ENCODE assay signal across 9 mouse cellular contexts in genomic region chr5:108693872-108694288, GRCm38 (mm10). TPM values are rescaled to one million over a fixed set of nuclear protein-coding genes. Genes with fewer than 3 reads are reported as not detected.
A peak's percentile ranks its signal among the peaks of the same experiment; 100 is the strongest.
DNase-seq lines count a peak whose midpoint lies in the region; ATAC-seq and TF ChIP-seq lines count a peak whose summit lies in the region.
"Had no signal": no experiment of that assay in that cellular context is flagged by ENCODE, and none has a peak within 500 bp of the region (broad histone marks: within the 10 kb centered on the region; RNA-seq: fewer than 3 reads in every experiment).

No protein-coding gene starts in this region.

- H3K36me3 ChIP-seq in erythroblast, embryonic 14.5 days (ENCODE audit: control insufficient read depth), result peaks cover 4% of the 10 kb centered on the region
- no peaks in the 10 kb centered on the region for H3K36me3 ChIP-seq in heart, embryonic 15.5 days
- H3K36me3 ChIP-seq in lung, embryonic 15.5 days, result no peaks in the 10 kb centered on the region

- TF ChIP-seq CTCF in olfactory bulb, adult 2 months (IDR thresholded peaks at IDR 0.05; ENCODE audit: insufficient read depth, low read depth, low read length), result no peak

- ATAC-seq in CD4-positive, CD25-positive, alpha-beta regulatory T cell, adult 4 months, result peak; percentile 91
- ATAC-seq in heart, embryonic 15.5 days (replicated peaks; ENCODE audit: insufficient number of reproducible peaks, insufficient read depth, low FRiP score, low read depth), result peak; percentile 94
- ATAC-seq in lung, embryonic 15.5 days (ENCODE audit: borderline replicate concordance, extremely low read depth, low FRiP score, low TSS enrichment), result peak; percentile 94

- no peaks in the 10 kb centered on the region; the same call in 1 of the 2 replicates for H3K27me3 ChIP-seq in erythroblast, embryonic 14.5 days (ENCODE audit: control insufficient read depth)
- H3K27me3 ChIP-seq in heart, embryonic 15.5 days, result no peaks in the 10 kb centered on the region
- no peaks in the 10 kb centered on the region for H3K27me3 ChIP-seq in lung, embryonic 15.5 days

- peak overlapping the region; percentile 82 for H3K4me3 ChIP-seq in erythroblast, embryonic 14.5 days (replicated peaks)
- peak overlapping the region; percentile 89 for H3K4me3 ChIP-seq in heart, embryonic 15.5 days
- H3K4me3 ChIP-seq in lung, embryonic 15.5 days, result peak overlapping the region; percentile 88
- H3K4me3 ChIP-seq in olfactory bulb, adult 2 months (ENCODE audit: insufficient read depth, low read depth, low read length), result peak overlapping the region; percentile 63

- peak; percentile 95 for DNase-seq in adrenal gland, postnatal 14 days
- DNase-seq in kidney, postnatal 14 days, result peak; percentile 93
- peak; percentile 78 to 79 for DNase-seq in thymus, adult 18-20 months

- H3K9ac ChIP-seq in heart, embryonic 15.5 days, result peak overlapping the region; percentile 92
- H3K9ac ChIP-seq in lung, embryonic 15.5 days, result peak overlapping the region; percentile 82

- H3K4me1 ChIP-seq in erythroblast, embryonic 14.5 days (ENCODE audit: control insufficient read depth), result peaks cover 54% of the 10 kb centered on the region
- peaks cover 45% of the 10 kb centered on the region for H3K4me1 ChIP-seq in heart, embryonic 15.5 days (replicated peaks)
- H3K4me1 ChIP-seq in lung, embryonic 15.5 days, result peaks cover 46% of the 10 kb centered on the region
- H3K4me1 ChIP-seq in olfactory bulb, adult 2 months (ENCODE audit: control insufficient read depth, insufficient read depth, low read length), result peaks cover 12% of the 10 kb centered on the region

- no peaks in the 10 kb centered on the region for H3K9me3 ChIP-seq in erythroblast, embryonic 14.5 days (ENCODE audit: control insufficient read depth, low read length)
- H3K9me3 ChIP-seq in heart, embryonic 15.5 days (replicated peaks), result no peaks in the 10 kb centered on the region
- H3K9me3 ChIP-seq in lung, embryonic 15.5 days, result no peaks in the 10 kb centered on the region

- WGBS in heart, embryonic 15.5 days, result under 1% methylated on average over 28 of the region's 43 CpGs
- WGBS in lung, embryonic 15.5 days, result 0% methylated on average over 31 of the region's 43 CpGs
- 1% methylated on average over 41 of the region's 43 CpGs for WGBS in olfactory bulb, adult 2 months

- peak overlapping the region; percentile 94 for H3K4me2 ChIP-seq in heart, embryonic 15.5 days
- peak overlapping the region; percentile 65 for H3K4me2 ChIP-seq in lung, embryonic 15.5 days

- H3K27ac ChIP-seq in heart, embryonic 15.5 days, result peak overlapping the region; percentile 62
- H3K27ac ChIP-seq in lung, embryonic 15.5 days, result peak overlapping the region; percentile 70; the same call in 1 of the 2 replicates
- no peak overlapping the region for H3K27ac ChIP-seq in olfactory bulb, adult 2 months (ENCODE audit: insufficient read depth, low read depth, low read length)
- H3K27ac ChIP-seq: macrophage had no signal

- TF ChIP-seq POLR2A in olfactory bulb, adult 2 months (IDR thresholded peaks at IDR 0.05; ENCODE audit: insufficient read depth, low read depth, low read length), result no peak

RNA-seq across cellular contexts. Expression of gene Fgfrl1, which starts 1.7 kb away (rescaled TPM):
- polyA plus RNA-seq in CD4-positive, CD25-positive, alpha-beta regulatory T cell, adult 4 months (2017; shearing (Covaris generic)), result under 1 TPM in 1 of 2 experiments, not detected in 1; 0.67 TPM
- total RNA-seq in adrenal gland, postnatal 14 days (2021), result 39.0 and 44.7 TPM in 2 replicates
- 1.8 and 2.4 TPM in 2 replicates for polyA plus RNA-seq in erythroblast, embryonic 14.5 days (2012)
- 14.6 and 20.1 TPM in 2 replicates for polyA plus RNA-seq in heart, embryonic 15.5 days (2015; fragmentation: Nextera tagmentation; extraction: Ambion mirVana)
- polyA plus RNA-seq in lung, embryonic 15.5 days (2015; fragmentation: Nextera tagmentation; extraction: Ambion mirVana), result 35.8 and 36.3 TPM in 2 replicates
- not detected in 2 replicates for polyA plus RNA-seq in olfactory bulb, adult 2 months (2012; ENCODE audit: insufficient read depth, insufficient read length, low replicate concordance, missing spikeins)

RNA-seq across cellular contexts. Expression of gene Slc26a1, which starts 18.5 kb away (rescaled TPM):
- polyA plus RNA-seq in CD4-positive, CD25-positive, alpha-beta regulatory T cell, adult 4 months (2017; shearing (Covaris generic)), result under 1 TPM; 0.16 to 0.20 TPM
- total RNA-seq in adrenal gland, postnatal 14 days (2021), result 0.98 and 16.7 TPM in 2 replicates
- 0.47 and 0.59 TPM in 2 replicates for polyA plus RNA-seq in erythroblast, embryonic 14.5 days (2012)
- 0.29 and 0.71 TPM in 2 replicates for polyA plus RNA-seq in heart, embryonic 15.5 days (2015; fragmentation: Nextera tagmentation; extraction: Ambion mirVana)
- 0.39 and 0.50 TPM in 2 replicates for polyA plus RNA-seq in lung, embryonic 15.5 days (2015; fragmentation: Nextera tagmentation; extraction: Ambion mirVana)
- not detected in 2 replicates for polyA plus RNA-seq in olfactory bulb, adult 2 months (2012; ENCODE audit: insufficient read depth, insufficient read length, low replicate concordance, missing spikeins)
- polyA plus RNA-seq: macrophage had no signal

RNA-seq across cellular contexts. Expression of gene Dgkq, which starts 24.4 kb away (rescaled TPM):
- polyA plus RNA-seq in CD4-positive, CD25-positive, alpha-beta regulatory T cell, adult 4 months (2017; shearing (Covaris generic)), result 1 to 10 TPM; 5.2 to 7.0 TPM
- total RNA-seq in adrenal gland, postnatal 14 days (2021), result 15.2 and 24.1 TPM in 2 replicates
- polyA plus RNA-seq in erythroblast, embryonic 14.5 days (2012), result 0.08 and 0.16 TPM in 2 replicates
- 6.7 and 7.4 TPM in 2 replicates for polyA plus RNA-seq in heart, embryonic 15.5 days (2015; fragmentation: Nextera tagmentation; extraction: Ambion mirVana)
- polyA plus RNA-seq in lung, embryonic 15.5 days (2015; fragmentation: Nextera tagmentation; extraction: Ambion mirVana), result 10.7 and 11.7 TPM in 2 replicates
- not detected in 2 replicates for polyA plus RNA-seq in olfactory bulb, adult 2 months (2012; ENCODE audit: insufficient read depth, insufficient read length, low replicate concordance, missing spikeins)

RNA-seq across cellular contexts. Expression of gene Idua, which starts 33.7 kb away (rescaled TPM):
- 10 to 100 TPM; 22.1 to 56.4 TPM for polyA plus RNA-seq in CD4-positive, CD25-positive, alpha-beta regulatory T cell, adult 4 months (2017; shearing (Covaris generic))
- total RNA-seq in adrenal gland, postnatal 14 days (2021), result 12.6 and 13.7 TPM in 2 replicates
- 0.06 and 0.07 TPM in 2 replicates for polyA plus RNA-seq in erythroblast, embryonic 14.5 days (2012)
- polyA plus RNA-seq in heart, embryonic 15.5 days (2015; fragmentation: Nextera tagmentation; extraction: Ambion mirVana), result 13.9 and 15.2 TPM in 2 replicates
- 12.1 and 14.5 TPM in 2 replicates for polyA plus RNA-seq in lung, embryonic 15.5 days (2015; fragmentation: Nextera tagmentation; extraction: Ambion mirVana)
- not detected in 2 replicates for polyA plus RNA-seq in olfactory bulb, adult 2 months (2012; ENCODE audit: insufficient read depth, insufficient read length, low replicate concordance, missing spikeins)
